ENCODE assay signal across 21 mouse cellular contexts in genomic region chr14:54370595-54370994, GRCm38 (mm10). TPM values are rescaled to one million over a fixed set of nuclear protein-coding genes. Genes with fewer than 3 reads are reported as not detected.
DNase-seq lines count a peak whose midpoint lies in the region; ATAC-seq lines count a peak whose summit lies in the region.
"Had no signal": no experiment of that assay in that cellular context is flagged by ENCODE, and none has a peak within 500 bp of the region (broad histone marks: within the 10 kb centered on the region; RNA-seq: fewer than 3 reads in every experiment).

No protein-coding gene starts in this region.

- H3K36me3 ChIP-seq in forebrain, embryonic 11.5 days (ENCODE audit: control insufficient read depth, insufficient read depth, low read length) = peaks cover 30% of the 10 kb centered on the region
- peaks cover 57% of the 10 kb centered on the region for H3K36me3 ChIP-seq in forebrain, embryonic 14.5 days (ENCODE audit: control insufficient read depth, insufficient read depth, low read length)
- H3K36me3 ChIP-seq in hindbrain, embryonic 14.5 days (replicated peaks; ENCODE audit: control insufficient read depth, insufficient read depth) = peaks cover 49% of the 10 kb centered on the region
- peaks cover 15% of the 10 kb centered on the region for H3K36me3 ChIP-seq in hindbrain, embryonic 11.5 days (ENCODE audit: control insufficient read depth, insufficient read depth, low read length)
- peaks cover 53% of the 10 kb centered on the region for H3K36me3 ChIP-seq in kidney, embryonic 16.5 days (ENCODE audit: insufficient read depth, low read length)
- H3K36me3 ChIP-seq in neural tube, embryonic 14.5 days (ENCODE audit: control insufficient read depth, insufficient read depth, low read length) = peaks cover 44% of the 10 kb centered on the region

- ATAC-seq in forebrain, embryonic 11.5 days (replicated peaks; ENCODE audit: low FRiP score) = peak; percentile 55; the same call in 1 of the 2 replicates
- no peak for ATAC-seq in forebrain, embryonic 14.5 days
- 0 out of 2 replicates have a peak, but pooled peaks have one; percentile 32 for ATAC-seq in hindbrain, embryonic 14.5 days (ENCODE audit: low FRiP score)
- no peak for ATAC-seq in hindbrain, embryonic 11.5 days (ENCODE audit: low FRiP score)
- 0 out of 2 replicates have a peak, but pooled peaks have one; percentile 27 for ATAC-seq in kidney, embryonic 16.5 days (ENCODE audit: low FRiP score, low TSS enrichment)
- ATAC-seq in neural tube, embryonic 14.5 days (ENCODE audit: low read depth) = 0 out of 2 replicates have a peak, but pooled peaks have one; percentile 21
- ATAC-seq: Patski had no signal

- H3K27me3 ChIP-seq in forebrain, embryonic 11.5 days (ENCODE audit: control insufficient read depth, insufficient read depth, low read length) = no peaks in the 10 kb centered on the region
- no peaks in the 10 kb centered on the region for H3K27me3 ChIP-seq in forebrain, embryonic 14.5 days (replicated peaks; ENCODE audit: control insufficient read depth, insufficient read depth, low read length)
- no peaks in the 10 kb centered on the region for H3K27me3 ChIP-seq in hindbrain, embryonic 14.5 days (ENCODE audit: control insufficient read depth, insufficient read depth, low read length)
- no peaks in the 10 kb centered on the region for H3K27me3 ChIP-seq in hindbrain, embryonic 11.5 days (ENCODE audit: control insufficient read depth, insufficient read depth, low read length)
- H3K27me3 ChIP-seq in kidney, embryonic 16.5 days (ENCODE audit: insufficient read depth, low read length) = no peaks in the 10 kb centered on the region
- H3K27me3 ChIP-seq in neural tube, embryonic 14.5 days (ENCODE audit: control insufficient read depth, insufficient read depth, low read length) = no peaks in the 10 kb centered on the region
- H3K27me3 ChIP-seq: Patski had no signal

- H3K4me2 ChIP-seq in forebrain, embryonic 11.5 days (ENCODE audit: low read depth, low read length, severe bottlenecking) = no peak overlapping the region
- H3K4me2 ChIP-seq in forebrain, embryonic 14.5 days (ENCODE audit: low read length) = no peak overlapping the region
- no peak overlapping the region for H3K4me2 ChIP-seq in hindbrain, embryonic 14.5 days (replicated peaks)
- H3K4me2 ChIP-seq in hindbrain, embryonic 11.5 days (replicated peaks; ENCODE audit: low read depth, low read length) = no peak overlapping the region
- H3K4me2 ChIP-seq in kidney, embryonic 16.5 days (replicated peaks; ENCODE audit: low read depth, low read length) = no peak overlapping the region
- no peak overlapping the region for H3K4me2 ChIP-seq in neural tube, embryonic 14.5 days (ENCODE audit: low read depth, low read length)
- H3K4me2 ChIP-seq: heart, embryonic 11.5 days had no signal

- H3K27ac ChIP-seq in forebrain, embryonic 11.5 days (ENCODE audit: low read depth, low read length) = no peak overlapping the region
- no peak overlapping the region for H3K27ac ChIP-seq in forebrain, embryonic 14.5 days (ENCODE audit: low read depth, low read length)
- no peak overlapping the region for H3K27ac ChIP-seq in hindbrain, embryonic 14.5 days
- no peak overlapping the region for H3K27ac ChIP-seq in hindbrain, embryonic 11.5 days (ENCODE audit: low read depth, low read length)
- H3K27ac ChIP-seq in kidney, embryonic 16.5 days (ENCODE audit: low read length) = no peak overlapping the region
- no peak overlapping the region for H3K27ac ChIP-seq in neural tube, embryonic 14.5 days (ENCODE audit: low read depth, low read length)
- H3K27ac ChIP-seq: forebrain, embryonic 10.5 days; gastrocnemius, adult 2 months had no signal

- WGBS in forebrain, embryonic 11.5 days = 95% methylated on average over 6 of the region's 6 CpGs
- 91% methylated on average over 6 of the region's 6 CpGs for WGBS in forebrain, embryonic 14.5 days
- 93% methylated on average over 6 of the region's 6 CpGs for WGBS in hindbrain, embryonic 14.5 days
- WGBS in hindbrain, embryonic 11.5 days = 96% methylated on average over 6 of the region's 6 CpGs
- WGBS in kidney, embryonic 16.5 days = 81% methylated on average over 6 of the region's 6 CpGs
- 91% methylated on average over 6 of the region's 6 CpGs for WGBS in neural tube, embryonic 14.5 days

- no peaks in the 10 kb centered on the region for H3K4me1 ChIP-seq in forebrain, embryonic 11.5 days (replicated peaks; ENCODE audit: control insufficient read depth, insufficient read depth, low read length)
- H3K4me1 ChIP-seq in forebrain, embryonic 14.5 days (ENCODE audit: control insufficient read depth, insufficient read depth, low read length) = no peaks in the 10 kb centered on the region
- no peaks in the 10 kb centered on the region for H3K4me1 ChIP-seq in hindbrain, embryonic 14.5 days (replicated peaks; ENCODE audit: control insufficient read depth, insufficient read depth, low read length)
- no peaks in the 10 kb centered on the region for H3K4me1 ChIP-seq in hindbrain, embryonic 11.5 days (replicated peaks; ENCODE audit: control insufficient read depth, insufficient read depth, low read length)
- no peaks in the 10 kb centered on the region for H3K4me1 ChIP-seq in kidney, embryonic 16.5 days (ENCODE audit: insufficient read depth, low read length)
- H3K4me1 ChIP-seq in neural tube, embryonic 14.5 days (ENCODE audit: control insufficient read depth, insufficient read depth, low read length) = no peaks in the 10 kb centered on the region
- H3K4me1 ChIP-seq: forebrain, embryonic 10.5 days had no signal

- no peaks in the 10 kb centered on the region for H3K9me3 ChIP-seq in forebrain, embryonic 11.5 days (ENCODE audit: control insufficient read depth, low read length)
- H3K9me3 ChIP-seq in forebrain, embryonic 14.5 days (replicated peaks; ENCODE audit: control insufficient read depth, low read length) = no peaks in the 10 kb centered on the region
- H3K9me3 ChIP-seq in hindbrain, embryonic 14.5 days (ENCODE audit: control insufficient read depth, low read length) = no peaks in the 10 kb centered on the region
- H3K9me3 ChIP-seq in hindbrain, embryonic 11.5 days (ENCODE audit: control insufficient read depth, low read length) = no peaks in the 10 kb centered on the region
- H3K9me3 ChIP-seq in kidney, embryonic 16.5 days (ENCODE audit: low read length) = peaks cover 3% of the 10 kb centered on the region; the same call in 1 of the 2 replicates
- H3K9me3 ChIP-seq in neural tube, embryonic 14.5 days (ENCODE audit: control insufficient read depth, low read length) = no peaks in the 10 kb centered on the region
- H3K9me3 ChIP-seq: G1E had no signal

- DNase-seq in forebrain, embryonic 11.5 days (ENCODE audit: low spot score) = no peak
- no peak for DNase-seq in forebrain, embryonic 14.5 days (ENCODE audit: low spot score)
- no peak for DNase-seq in hindbrain, embryonic 14.5 days (ENCODE audit: low spot score)
- DNase-seq in hindbrain, embryonic 11.5 days (ENCODE audit: low spot score) = no peak
- no peak for DNase-seq in kidney, adult 8-10 months
- no peak for DNase-seq in neural tube, embryonic 10.5 days (ENCODE audit: extremely low spot score, low spot score)
- DNase-seq: adrenal gland, postnatal 10 days; adrenal gland, postnatal 36 days; cerebellum, adult 18-20 months; cerebellum, adult 9-10 months; cerebellum, postnatal 14 days; forebrain, postnatal 0 days; gastrocnemius, adult 2 months; gastrocnemius, postnatal 14 days; heart, adult 11 months had no signal

- H3K9ac ChIP-seq in forebrain, embryonic 11.5 days (ENCODE audit: low read length) = no peak overlapping the region
- H3K9ac ChIP-seq in forebrain, embryonic 14.5 days (ENCODE audit: low read length) = no peak overlapping the region
- H3K9ac ChIP-seq in hindbrain, embryonic 14.5 days = no peak overlapping the region
- no peak overlapping the region for H3K9ac ChIP-seq in hindbrain, embryonic 11.5 days (ENCODE audit: low read depth, low read length)
- no peak overlapping the region for H3K9ac ChIP-seq in kidney, embryonic 16.5 days (replicated peaks; ENCODE audit: low read length)
- no peak overlapping the region for H3K9ac ChIP-seq in neural tube, embryonic 14.5 days (replicated peaks; ENCODE audit: low read depth, low read length)
- H3K9ac ChIP-seq: forebrain, postnatal 0 days had no signal

- no peak overlapping the region for H3K4me3 ChIP-seq in forebrain, embryonic 11.5 days (ENCODE audit: low read depth, low read length)
- no peak overlapping the region for H3K4me3 ChIP-seq in forebrain, embryonic 14.5 days (ENCODE audit: low read depth, low read length)
- H3K4me3 ChIP-seq in hindbrain, embryonic 14.5 days (replicated peaks; ENCODE audit: low read length) = no peak overlapping the region
- H3K4me3 ChIP-seq in hindbrain, embryonic 11.5 days (ENCODE audit: low read depth, low read length) = no peak overlapping the region
- H3K4me3 ChIP-seq in kidney, embryonic 16.5 days (ENCODE audit: low read length) = no peak overlapping the region
- no peak overlapping the region for H3K4me3 ChIP-seq in neural tube, embryonic 14.5 days (ENCODE audit: low read depth, low read length)
- H3K4me3 ChIP-seq: forebrain, embryonic 10.5 days; gastrocnemius, adult 2 months had no signal

RNA-seq across cellular contexts. Expression of gene Oxa1l, which starts 10.0 kb away (rescaled TPM):
- polyA plus RNA-seq in forebrain, embryonic 11.5 days (2014; fragmentation: Nextera tagmentation; extraction: Ambion mirVana) = 56.7 and 58.3 TPM in 2 replicates
- polyA plus RNA-seq in forebrain, embryonic 14.5 days (2014; fragmentation: Nextera tagmentation; extraction: Ambion mirVana) = 47.8 and 59.0 TPM in 2 replicates
- 57.1 and 66.0 TPM in 2 replicates for polyA plus RNA-seq in hindbrain, embryonic 14.5 days (2014; fragmentation: Nextera tagmentation; extraction: Ambion mirVana)
- polyA plus RNA-seq in hindbrain, embryonic 11.5 days (2014; fragmentation: Nextera tagmentation; extraction: Ambion mirVana) = 46.7 and 47.2 TPM in 2 replicates
- 60.2 and 63.7 TPM in 2 replicates for polyA plus RNA-seq in kidney, embryonic 16.5 days (2015; fragmentation: Nextera tagmentation; extraction: Ambion mirVana)
- polyA plus RNA-seq in neural tube, embryonic 14.5 days (2014; fragmentation: Nextera tagmentation; extraction: Ambion mirVana) = 66.5 and 75.4 TPM in 2 replicates

RNA-seq across cellular contexts. Expression of gene Slc7a7, which starts 47.0 kb away (rescaled TPM):
- 4.5 and 5.0 TPM in 2 replicates for polyA plus RNA-seq in forebrain, embryonic 11.5 days (2014; fragmentation: Nextera tagmentation; extraction: Ambion mirVana)
- polyA plus RNA-seq in forebrain, embryonic 14.5 days (2014; fragmentation: Nextera tagmentation; extraction: Ambion mirVana) = 4.3 and 5.1 TPM in 2 replicates
- polyA plus RNA-seq in hindbrain, embryonic 14.5 days (2014; fragmentation: Nextera tagmentation; extraction: Ambion mirVana) = 4.5 and 6.2 TPM in 2 replicates
- polyA plus RNA-seq in hindbrain, embryonic 11.5 days (2014; fragmentation: Nextera tagmentation; extraction: Ambion mirVana) = 4.3 and 4.8 TPM in 2 replicates
- polyA plus RNA-seq in kidney, embryonic 16.5 days (2015; fragmentation: Nextera tagmentation; extraction: Ambion mirVana) = 15.7 and 15.8 TPM in 2 replicates
- polyA plus RNA-seq in neural tube, embryonic 14.5 days (2014; fragmentation: Nextera tagmentation; extraction: Ambion mirVana) = 2.6 and 7.1 TPM in 2 replicates

RNA-seq across cellular contexts. Expression of gene Mrpl52, which starts 56.1 kb away (rescaled TPM):
- 220 and 221 TPM in 2 replicates for polyA plus RNA-seq in forebrain, embryonic 11.5 days (2014; fragmentation: Nextera tagmentation; extraction: Ambion mirVana)
- polyA plus RNA-seq in forebrain, embryonic 14.5 days (2014; fragmentation: Nextera tagmentation; extraction: Ambion mirVana) = 274 and 289 TPM in 2 replicates
- polyA plus RNA-seq in hindbrain, embryonic 14.5 days (2014; fragmentation: Nextera tagmentation; extraction: Ambion mirVana) = 245 and 308 TPM in 2 replicates
- 206 and 231 TPM in 2 replicates for polyA plus RNA-seq in hindbrain, embryonic 11.5 days (2014; fragmentation: Nextera tagmentation; extraction: Ambion mirVana)
- 202 and 227 TPM in 2 replicates for polyA plus RNA-seq in kidney, embryonic 16.5 days (2015; fragmentation: Nextera tagmentation; extraction: Ambion mirVana)
- polyA plus RNA-seq in neural tube, embryonic 14.5 days (2014; fragmentation: Nextera tagmentation; extraction: Ambion mirVana) = 258 and 280 TPM in 2 replicates

Comparison
In these comparisons a context has a peak if more than half of its experiments do, and no peak if none do; other contexts are left out.
1. ATAC-seq: peak in forebrain, embryonic 11.5 days (single experiment), hindbrain, embryonic 14.5 days (single experiment), kidney, embryonic 16.5 days (single experiment) and neural tube, embryonic 14.5 days (single experiment); none in forebrain, embryonic 14.5 days (single experiment) and hindbrain, embryonic 11.5 days (single experiment).